Mouse (Mus musculus) layer of hippocampus, adult 9-11 months (tissue): ENCODE results near the gene Ralb.

Source experiments
- DNase-seq: peaks from one replicate; pipeline ENCODE4 v3.0.0; 2022

Gene Ralb

DNA sequence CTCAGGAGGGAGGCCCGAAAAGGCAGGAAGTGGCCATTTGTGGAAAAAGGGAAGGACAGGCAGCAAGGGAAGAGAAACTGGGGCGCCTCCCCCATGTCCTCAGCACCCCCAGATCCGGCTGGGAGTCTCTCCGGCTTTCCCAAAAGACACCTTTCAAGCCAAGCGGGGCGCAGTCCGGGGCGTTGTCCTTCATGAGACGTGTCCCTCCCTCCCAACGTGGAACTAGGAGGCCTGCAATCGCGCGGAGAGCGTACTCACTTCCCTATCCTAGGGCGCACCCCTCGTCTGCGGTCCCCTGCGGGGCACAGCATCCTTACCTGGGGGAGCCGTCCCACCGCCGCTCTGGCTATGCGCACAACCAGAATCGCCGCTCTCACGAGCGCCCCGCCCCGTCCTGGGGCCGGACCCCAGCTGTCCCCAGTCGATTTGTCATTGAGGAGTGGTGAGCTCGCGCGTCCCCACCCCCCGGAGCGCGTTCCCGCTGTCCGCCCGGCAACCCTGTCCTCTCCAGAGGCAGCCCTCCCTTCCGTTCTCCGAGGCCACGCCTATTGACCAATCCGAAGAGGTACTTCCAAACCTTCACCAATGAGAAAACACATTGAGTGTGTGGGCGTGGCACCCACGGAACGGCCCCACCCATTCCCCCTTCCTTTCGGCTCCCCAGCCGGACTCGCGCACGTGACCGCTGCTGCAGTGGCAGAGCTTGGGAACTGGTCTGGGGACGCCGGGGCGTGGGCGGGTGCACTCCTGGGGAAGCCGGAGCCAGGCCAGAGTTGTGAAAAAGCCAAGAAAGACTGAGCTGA, at the start of gene Ralb:
Ralb (minus strand) TSS at position 535 of the 803 bp plus-strand sequence.
- DNase-seq: peak; percentile 99

DNA sequence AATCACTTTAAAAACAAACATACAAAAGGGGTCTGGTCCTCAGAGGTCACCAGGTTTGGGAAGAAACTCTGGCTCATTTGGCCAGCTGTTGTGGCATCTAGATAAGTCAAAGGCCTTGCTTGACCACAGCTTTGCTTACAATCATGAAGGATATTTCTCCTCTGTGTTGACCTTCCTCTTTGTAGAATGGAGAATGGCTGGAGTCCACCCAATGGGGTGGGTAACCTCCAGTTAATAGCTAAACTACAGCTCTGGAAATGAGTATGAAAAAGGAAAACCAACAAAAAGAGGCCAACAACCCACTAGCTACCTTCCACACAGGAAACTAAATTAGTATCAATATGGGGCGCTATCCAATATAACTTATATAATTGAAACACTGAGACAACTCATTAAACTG, 47.1 kb upstream of the Ralb start:
- no peak for DNase-seq

DNA sequence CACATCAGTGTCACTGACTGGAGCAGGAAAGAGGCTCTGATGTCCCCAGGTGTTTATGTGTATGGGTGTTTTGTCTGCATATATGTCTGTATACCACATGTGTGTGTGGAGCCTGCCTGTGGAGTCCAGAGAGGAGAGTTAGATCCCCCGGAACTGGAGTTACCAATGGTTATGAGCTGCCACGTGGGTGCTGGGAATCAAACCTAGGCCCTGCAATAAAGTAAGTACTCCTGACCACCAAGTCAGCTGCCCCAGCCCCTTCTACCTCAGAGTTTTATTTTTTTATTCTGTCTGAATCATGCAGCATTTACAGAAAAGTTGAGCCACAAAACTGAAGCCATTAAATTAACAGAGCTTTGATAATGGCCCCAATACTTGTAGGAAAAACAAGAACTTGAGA, 45.5 kb upstream of the Ralb start:
- no peak for DNase-seq

DNA sequence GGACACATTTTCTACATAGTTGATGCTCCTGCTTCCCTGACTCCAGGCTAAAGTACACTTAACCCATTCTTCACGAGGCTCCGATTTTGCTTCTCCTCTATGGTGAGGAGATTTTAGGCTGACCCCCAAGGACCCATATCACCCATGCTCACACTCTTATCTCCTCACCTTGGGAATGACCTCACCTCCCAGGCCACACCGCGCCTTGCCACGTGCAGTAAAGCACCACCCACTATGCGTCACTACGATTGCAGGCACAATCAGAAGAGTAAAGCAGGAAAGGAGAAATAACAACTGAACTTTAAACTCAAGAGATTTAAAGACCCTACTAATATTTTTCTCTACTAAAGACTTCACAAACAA, 44.7 kb upstream of the Ralb start:
- DNase-seq: no peak

DNA sequence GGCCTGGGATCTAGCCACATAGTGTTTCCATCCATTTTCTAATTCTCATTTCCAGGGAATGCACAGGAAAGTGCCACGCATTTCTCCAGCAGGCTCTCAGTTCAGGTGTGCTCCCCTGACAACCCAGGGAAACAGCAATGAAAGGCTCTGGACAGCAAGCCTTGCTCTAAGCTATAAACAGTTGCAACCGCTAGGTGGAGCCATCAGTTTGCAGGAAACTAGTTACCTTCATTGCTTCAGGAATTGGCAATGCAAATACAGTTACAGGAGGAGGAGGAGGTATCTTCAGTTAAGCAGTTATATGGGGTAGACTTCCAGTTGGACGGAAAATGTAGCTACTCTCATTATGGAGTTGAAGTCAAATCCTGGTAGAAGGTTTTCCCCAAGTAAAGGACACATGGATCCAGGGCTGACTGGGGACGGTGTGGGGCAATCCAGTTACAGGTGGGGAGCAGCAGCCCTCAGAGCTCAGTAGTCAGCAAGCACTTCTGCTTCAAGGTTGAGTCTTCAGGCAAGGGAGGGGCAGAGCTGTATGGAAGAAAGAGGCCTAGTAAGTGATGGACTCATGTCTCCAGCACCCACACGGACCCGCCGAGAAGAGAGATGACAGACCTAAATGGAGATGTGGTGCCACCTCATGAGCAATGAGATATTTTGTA, 44.2 kb upstream of the Ralb start:
- DNase-seq: peak; percentile 57

DNA sequence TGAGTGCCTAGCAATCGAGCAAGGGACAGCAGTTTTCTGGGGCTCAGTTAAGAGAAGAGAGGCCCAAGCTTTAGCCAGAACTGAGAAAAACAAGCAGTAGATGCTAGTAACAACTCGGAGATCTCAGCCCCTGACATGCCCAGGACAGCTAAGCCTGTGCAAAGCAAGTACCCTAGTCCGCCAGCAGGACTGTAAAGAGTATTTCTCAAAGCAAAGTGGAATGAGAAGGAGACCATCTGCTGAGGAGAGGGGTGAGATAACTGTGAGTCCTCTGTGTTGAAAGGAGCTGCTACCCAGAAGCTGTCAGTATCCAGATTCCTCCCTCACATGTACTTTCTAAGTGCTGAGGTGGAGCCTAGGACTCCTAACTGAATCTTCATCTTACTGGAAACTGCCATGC, 41.9 kb upstream of the Ralb start:
- DNase-seq: no peak

DNA sequence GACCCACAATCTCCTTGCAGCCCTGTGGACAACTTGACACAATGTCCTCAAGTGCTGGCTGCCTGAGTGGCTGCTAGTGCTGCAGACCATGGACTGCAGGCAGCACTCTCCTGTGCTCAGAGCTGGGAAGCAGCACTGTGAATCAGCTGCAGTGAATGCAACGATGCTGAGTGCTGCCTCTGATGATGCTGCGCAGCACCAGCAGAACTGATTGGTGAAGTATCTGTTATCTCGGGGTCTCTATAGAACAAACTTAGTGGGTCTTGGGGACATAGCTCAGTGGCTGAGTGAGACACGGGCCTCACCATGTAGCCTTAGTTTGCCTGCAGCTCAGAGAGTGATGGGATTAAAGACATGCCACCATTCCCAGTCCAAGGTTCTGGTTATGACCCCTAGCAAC, 41.1 kb upstream of the Ralb start:
- DNase-seq: no peak

DNA sequence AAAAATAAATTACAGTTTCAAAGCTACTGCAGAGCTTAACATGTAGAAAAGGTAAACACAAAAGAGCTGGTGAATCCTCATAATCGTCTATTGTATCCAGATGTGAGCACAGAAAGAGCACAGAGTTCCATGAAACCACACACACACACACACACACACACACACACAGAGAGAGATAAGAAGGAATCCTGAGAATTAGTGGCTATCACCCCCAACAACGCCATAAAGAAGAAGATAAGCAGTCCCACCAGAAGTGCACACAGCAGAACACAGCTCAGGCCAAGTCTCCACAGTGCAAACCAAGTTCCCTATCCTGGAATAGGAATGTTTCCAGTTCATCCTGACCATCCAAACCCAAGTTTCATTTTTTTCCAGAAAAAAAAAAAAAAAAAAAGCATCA, 40.6 kb upstream of the Ralb start:
- no peak for DNase-seq

DNA sequence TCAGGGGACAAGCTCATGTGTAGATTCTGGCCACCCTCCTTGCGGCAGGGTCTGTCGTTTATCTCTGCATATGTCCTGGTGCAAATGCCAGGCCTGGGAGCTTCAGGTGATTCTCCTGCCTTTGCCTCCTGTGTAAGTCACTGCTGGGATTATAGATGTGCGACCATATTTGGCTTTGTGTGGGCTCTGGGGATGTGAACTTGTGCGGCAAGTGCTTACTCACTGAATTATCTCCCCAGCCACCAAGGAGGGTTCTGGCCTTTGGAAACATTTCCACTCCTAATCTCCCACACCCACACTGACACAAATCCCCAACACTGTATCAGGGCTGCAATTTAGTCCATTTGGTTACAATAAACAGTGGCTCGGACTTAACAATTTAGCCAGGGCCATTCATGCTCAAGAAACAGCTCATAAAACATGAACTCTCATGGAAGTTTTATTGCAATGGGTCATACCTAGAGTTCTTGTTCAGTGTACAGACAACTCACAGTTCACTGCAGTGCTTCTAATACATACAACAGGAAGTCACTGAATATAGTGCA, 40.1 kb upstream of the Ralb start:
- DNase-seq: no peak

DNA sequence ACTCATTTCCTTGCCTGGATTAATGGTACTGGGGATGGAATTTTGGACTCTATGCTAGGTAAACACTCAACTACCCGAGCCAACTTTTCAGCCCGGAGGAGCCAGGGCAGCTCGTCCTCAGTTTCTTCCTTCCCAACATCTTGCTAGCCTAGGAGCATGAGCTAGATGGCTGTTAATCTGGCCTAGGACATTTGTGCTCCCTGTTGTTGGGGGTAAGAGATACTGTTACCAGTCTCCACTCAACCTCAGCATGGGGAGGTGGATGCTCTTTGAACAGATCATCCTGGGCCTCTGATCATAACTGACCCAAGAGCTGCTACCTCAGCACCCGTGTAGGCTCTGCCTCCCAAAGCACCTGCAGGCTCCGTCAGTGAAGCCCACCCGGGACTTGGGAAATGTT, 38.7 kb upstream of the Ralb start:
- DNase-seq: no peak

DNA sequence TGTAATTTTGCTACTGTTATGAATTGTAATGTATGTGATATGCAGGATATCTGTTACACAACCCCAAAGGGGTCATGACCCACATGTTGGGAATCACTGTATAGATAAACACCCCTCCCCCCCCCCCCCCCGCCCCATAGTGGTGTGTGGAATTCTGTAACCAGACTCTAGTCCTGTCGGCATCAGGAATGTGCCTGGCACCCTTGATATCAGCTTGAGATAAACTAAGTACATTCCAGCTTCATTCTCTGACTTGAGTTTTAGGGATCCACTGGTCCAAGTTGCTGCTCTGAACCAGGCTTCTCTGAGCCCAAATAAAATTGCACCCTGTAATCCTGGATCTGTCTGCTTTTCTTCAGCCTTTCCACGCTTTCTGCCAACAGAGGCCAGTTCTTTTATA, 37.0 kb upstream of the Ralb start:
- DNase-seq: no peak

DNA sequence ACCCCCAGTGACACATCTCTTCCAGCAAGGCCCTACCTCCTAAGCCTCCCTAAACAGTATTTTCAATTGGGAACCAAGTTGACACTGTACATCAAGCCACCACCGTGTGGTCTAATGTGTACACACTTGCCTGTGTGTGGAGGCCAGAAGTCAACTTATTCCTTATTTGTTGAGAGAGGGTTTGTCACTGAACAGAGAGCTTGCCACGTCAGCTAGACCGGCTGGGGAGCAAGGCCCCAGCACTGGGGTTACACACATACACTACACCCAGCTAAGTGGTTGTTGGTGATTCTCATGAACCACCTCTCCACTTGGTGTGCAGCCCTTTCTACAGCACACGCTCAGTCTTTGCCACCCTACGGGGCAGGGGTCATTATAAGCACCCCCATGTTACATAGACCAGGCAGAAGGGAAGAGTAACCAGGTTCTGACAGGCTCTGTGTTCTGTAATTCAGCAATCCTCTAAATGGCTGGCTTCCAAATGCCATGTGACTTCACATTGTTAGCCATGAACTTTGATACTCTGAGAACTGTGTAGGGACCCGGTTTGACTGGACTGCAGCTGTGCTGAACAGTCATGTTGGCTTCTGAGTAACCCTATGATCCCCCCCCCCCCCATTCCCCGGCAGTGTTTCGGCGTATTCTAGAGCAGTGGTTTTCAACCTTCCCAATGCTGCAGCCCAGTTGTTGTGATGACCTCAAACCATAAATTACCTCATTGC, 36.4 kb upstream of the Ralb start:
- DNase-seq: no peak

DNA sequence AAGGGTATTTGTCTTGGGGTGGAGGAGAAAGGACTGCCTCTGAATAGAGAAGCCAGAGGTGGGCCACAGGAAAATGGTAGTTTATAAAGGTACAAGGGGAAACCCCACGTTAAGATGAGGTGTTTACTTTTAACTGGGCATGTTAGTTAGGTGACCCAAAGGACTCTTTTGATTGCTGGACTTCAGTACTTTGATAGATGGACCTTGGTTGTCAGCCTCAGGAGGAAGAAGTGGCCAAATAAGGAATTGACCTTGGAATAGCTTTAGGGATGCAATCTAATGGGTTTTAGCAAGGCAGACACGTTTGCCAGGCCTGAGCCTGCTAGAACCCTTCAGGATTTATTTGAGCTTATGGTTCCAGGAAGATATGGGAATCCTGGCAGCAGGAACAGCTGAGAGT, 34.7 kb upstream of the Ralb start:
- DNase-seq: no peak

DNA sequence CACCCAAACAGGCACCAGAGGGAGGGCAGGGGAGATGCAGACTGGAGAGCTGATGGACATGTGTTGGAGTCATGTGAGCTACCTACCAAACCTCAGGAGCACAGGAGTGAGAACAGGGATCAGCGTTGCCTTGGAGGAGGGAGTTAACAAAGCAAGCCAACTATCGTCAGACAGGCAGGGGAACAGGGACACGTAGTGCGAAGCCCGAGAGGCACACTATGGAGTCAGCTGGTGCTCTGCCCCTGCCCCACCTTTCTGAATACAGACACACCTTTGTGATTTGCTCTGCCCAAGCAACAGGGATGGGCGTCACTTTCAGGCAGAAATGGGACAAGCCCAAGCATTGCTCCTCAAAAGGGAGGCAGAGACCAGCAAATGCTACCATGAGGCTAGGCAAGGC, 33.1 kb upstream of the Ralb start:
- no peak for DNase-seq

DNA sequence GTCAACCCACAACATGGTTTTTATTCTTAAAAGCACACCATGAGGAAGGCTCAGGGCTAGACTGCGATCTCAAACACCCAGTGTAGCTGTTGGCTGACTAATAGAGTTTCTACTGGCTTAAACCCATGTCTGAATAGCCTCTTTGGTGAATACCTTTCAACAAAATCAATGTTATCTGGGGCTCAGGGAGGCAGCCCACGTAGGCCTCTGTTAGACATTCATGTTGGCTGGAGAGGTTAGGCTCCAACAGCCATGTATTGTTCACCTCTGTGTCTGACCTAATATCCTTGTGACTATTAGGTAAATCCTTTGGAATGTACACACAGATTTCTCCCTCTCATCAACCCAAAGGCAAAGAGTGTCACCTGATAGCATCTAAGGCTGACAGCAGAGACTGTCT, 31.5 kb upstream of the Ralb start:
- DNase-seq: no peak

DNA sequence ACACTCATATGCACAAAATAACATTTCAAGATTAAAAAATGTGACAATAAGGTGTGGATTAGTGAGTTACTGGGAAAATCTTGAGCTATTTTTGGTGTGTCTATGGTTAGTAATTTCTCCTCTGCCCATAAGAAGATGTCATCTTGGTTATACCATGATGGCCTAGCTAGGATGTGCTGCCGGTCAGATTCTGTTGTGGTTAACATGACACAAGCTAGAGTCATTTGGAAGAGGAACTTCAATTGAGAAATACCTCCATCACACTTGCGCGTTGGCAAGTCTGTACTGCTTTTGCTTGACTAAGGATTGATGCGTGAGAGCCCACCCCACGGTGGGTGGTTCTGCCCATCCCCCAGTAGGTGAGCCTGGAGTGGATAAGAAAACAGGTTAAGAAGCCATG, 29.7 kb upstream of the Ralb start:
- no peak for DNase-seq

DNA sequence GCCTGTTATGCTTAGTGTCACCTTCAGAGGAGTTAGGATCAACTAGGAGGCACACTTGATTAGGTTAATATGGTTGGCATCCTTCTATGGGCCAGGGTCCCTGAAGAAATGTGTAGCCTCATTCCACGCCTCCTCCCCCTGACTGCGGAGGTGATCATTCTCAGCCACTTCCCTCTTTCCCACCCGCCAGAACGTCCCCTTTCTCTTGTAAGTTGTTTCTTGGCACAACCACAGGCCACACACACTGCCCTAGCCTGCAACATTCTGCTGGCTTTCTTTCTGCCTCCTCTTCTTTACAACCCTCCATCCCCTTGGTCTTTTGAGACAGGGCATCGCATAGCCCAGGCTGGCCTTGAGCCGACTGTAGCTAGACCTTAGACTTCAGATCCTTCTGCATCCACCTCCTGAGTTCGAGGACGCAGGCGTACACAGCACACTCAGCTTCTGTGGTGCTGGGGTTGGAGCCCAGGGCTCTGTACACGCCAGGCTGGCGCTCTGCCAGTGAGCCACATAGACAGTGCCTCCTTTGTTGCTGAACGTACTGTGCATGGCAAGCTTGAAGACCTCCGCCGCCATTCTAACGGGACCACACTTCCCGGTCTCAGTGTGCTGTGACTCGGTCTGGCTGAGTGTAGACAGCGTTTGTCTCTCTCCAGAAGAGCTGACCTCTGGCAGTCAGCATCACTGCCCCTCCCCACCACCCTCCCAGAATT, 28.7 kb upstream of the Ralb start:
- DNase-seq: no peak

DNA sequence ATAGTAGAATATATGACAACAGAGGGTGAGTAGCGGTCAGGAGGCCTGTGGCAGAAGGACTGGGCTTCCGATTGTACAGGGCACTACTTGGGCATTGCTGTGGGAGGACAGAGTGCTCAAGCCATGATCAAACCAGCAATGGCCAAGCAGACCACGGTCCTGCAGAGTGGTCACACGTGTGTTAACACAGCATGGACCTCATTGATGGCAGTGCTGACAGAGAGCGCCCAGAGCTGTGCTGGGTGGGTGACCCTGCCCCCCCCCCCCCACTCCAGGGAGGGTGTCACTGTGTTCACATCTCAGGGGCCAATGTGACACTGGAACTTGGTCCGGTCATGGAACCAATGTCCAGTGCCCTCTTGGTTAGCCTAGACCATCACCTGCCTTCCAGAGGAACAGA, 27.6 kb upstream of the Ralb start:
- DNase-seq: no peak

DNA sequence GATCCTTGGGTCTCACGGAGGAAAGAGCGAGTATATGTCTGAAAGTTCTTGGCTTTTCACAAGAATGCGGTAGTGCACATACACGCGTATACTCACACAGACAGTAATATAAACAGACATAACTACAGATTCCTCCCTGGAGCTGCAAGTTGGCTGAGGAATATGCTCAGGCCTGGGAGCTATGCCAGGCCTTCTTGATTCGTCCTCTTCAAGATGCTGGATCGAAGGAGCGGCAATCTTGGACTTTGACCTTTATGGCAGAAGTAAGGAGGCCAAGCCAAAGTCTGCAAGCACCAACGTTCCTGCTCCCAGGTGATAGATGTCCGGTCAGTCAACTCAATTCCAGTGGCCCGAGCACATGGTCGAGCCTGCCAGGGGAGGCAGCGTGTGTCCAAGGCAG, 26.3 kb upstream of the Ralb start:
- DNase-seq: no peak

DNA sequence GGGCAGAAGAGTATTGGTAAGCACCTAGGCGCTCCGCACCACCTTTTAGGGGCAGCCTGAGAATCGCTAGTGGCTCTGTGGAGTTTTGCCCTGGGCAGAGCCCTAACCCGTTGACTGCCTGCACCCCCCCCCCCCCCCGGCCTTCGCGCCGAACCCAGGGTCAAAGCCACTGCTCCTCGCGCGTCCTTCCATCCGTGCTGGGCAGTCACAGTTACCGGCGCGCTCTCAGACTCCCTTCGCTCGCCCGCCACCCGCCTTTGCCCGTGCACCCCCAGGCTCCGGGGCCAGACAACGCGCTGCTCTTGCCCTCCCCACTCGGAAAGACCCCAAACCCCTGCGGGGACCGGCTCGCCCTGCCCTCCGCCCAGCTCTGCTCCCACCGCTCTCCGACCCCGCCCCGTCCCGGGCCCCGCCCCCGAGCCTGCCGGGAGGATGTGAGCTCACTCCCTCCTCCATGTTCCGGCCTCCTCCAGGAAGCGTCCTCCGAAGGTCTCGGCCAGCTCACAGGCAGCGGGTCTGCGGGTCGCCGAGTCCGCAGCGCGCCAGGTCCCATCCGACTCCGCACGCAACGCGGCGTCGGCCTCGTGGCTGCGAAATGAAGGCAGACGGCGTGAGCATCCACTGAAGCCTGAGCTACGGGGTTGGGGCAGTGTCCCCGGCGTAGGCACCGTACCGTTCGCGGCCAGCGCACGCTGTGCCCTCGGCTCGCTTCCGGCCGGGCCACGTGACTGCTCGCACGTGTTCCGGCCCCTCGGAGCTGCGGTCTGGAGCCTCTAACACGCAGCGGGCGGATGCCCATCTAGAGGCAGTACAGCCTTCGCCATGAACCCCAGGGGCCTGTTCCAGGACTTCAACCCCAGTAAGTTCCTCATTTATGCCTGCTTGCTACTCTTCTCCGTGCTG, 21.3 kb upstream of the Ralb start, which contains the start of gene Tmem185b:
Tmem185b (plus strand) TSS at position 472 of the 903 bp plus-strand sequence.
- DNase-seq: peak; percentile 88

DNA sequence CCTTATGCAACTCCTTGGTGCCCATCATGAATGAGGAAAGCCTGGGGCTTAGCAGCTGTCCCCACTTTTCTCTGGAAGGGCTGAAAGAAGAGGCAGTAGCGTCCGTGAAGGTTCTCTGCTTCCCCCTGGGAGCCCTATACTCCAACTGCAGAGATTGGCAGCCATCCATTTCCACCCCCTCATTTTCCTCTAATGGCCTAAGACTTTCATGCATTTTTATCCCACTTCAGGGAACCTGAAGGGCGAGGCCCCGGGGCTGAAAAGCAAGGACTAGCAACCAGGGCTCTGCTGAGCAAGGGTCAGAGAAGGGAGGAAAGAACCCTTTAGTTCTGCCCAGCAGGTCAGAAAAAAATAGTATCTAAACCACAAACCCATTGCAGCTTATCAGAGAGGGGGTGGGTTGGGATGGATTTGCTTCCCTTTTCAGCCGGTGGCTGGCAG, 20.4 kb upstream of the Ralb start:
- peak; percentile 38 for DNase-seq

DNA sequence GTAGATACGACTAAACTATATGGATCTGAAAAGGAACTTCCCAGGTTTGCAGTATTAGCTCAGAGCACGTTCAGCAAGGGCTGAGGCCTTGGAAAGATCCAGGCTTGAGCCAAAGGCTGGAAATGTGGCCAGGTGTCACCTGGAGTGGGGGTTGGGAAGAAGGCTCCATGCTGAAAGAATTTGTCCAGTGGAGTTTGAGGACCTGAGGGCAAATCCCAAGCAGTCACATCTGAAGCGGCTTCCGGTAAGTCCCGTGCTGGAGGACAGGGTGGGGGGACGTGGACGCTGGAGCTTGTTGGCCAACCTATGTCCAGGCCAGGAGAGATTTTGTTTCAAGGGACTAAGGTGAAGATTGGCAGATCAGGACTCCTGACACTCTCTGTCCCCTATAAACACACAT, 19.2 kb upstream of the Ralb start:
- no peak for DNase-seq
